Mouse (Mus musculus) lung, adult 2 months (tissue): Measurements from ENCODE around the gene Mfsd11.

Experiments used
- CTCF ChIP-seq: fragments of 200-500 bp; IDR thresholded peaks from 2 replicates; pipeline ENCODE4 v1.5.1; 2011; ENCODE audit warnings: mild to moderate bottlenecking, low read length, control low read depth; ENCODE audit not compliant: insufficient read depth
- POLR2A ChIP-seq: fragments of 200-500 bp; IDR thresholded peaks from 2 replicates; pipeline ENCODE4 v1.6.1; 2011; ENCODE audit warnings: low read depth, mild to moderate bottlenecking, control low read depth, low read length, borderline replicate concordance; ENCODE audit errors: extremely low read depth

DNA sequence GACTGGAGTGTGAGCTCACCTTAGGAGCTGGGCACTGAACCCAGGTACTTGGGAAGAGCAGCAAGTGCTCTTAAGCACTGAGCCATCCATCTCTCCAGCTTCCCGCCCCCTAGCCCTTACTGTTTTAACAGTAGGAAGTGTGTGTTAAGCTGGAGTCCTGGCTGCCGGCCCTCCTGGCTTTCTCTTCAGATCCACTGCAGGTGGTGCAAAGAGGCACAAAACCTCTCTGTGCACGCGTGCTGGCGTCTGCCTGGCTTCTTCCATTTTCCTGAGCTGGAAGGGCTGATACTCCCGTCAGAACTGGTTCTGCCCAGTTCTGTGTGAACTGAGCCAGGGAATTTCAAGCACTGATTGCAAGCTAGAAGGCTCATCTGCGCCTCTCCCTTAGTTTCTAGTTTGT is 28.6 kb downstream of the Mfsd11 start:
- TF ChIP-seq POLR2A (no peak), CTCF (no peak)
